Mouse (Mus musculus): ENCODE data around the gene Kbtbd3. TPM values are rescaled to one million over a fixed set of nuclear protein-coding genes. Genes with fewer than 3 reads are reported as not detected.

Gene Kbtbd3
- polyA plus RNA-seq, 1 experiment from 2014 or later, result 12.2 TPM

Small RNAs within 50 kb of the gene (microRNA-seq; reads per million reads assigned to microRNA genes)
- gene Gm22195 (not detected), gene Gm23992 (not detected)

Other genes starting within 250 kb of the Kbtbd3 start
- 33.5 and 33.6 TPM in 2 replicates for gene Aasdhppt, start 362 bp upstream of the Kbtbd3 start, polyA plus RNA-seq (2015; fragmentation: Nextera tagmentation; extraction: Ambion mirVana)
- 45.4 and 48.4 TPM in 2 replicates for gene Msantd4, start 66.7 kb downstream of the Kbtbd3 start, polyA plus RNA-seq (2015; fragmentation: Nextera tagmentation; extraction: Ambion mirVana)